Comparison of ENCODE assay signal across 9 mouse cellular contexts in the genomic region with DNA sequence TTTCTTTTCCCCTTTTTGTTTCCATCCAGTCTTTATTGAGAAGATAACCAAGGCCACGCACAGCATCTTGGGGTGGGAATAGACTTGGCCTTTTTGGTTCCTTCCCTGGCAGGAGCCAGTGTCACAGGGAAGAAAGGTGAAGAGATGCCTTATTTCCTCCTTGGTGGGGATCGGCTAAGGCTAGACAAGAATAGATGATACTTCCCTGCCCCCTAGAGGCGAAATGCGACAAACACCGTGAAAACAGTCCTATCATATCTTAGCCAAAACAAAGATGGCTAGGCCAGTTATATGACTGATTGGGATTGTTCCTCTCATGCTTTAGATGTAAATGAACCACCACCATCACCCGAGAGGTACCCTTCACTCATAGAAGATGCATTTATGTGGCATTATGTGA. TPM values are rescaled to one million over a fixed set of nuclear protein-coding genes. Genes with fewer than 3 reads are reported as not detected.
DNase-seq lines count a peak whose midpoint lies in the region; ATAC-seq and TF ChIP-seq lines count a peak whose summit lies in the region.
"Had no signal": no experiment of that assay in that cellular context is flagged by ENCODE, and none has a peak within 500 bp of the region (broad histone marks: within the 10 kb centered on the region; RNA-seq: fewer than 3 reads in every experiment).

No protein-coding gene starts in this region.

- H3K9me3 ChIP-seq in liver, postnatal 0 days (ENCODE audit: low read length), result no peaks in the 10 kb centered on the region
- H3K9me3 ChIP-seq: liver, embryonic 15.5 days had no signal

- peaks cover 7% of the 10 kb centered on the region; the same call in 1 of the 2 replicates for H3K27me3 ChIP-seq in liver, postnatal 0 days (ENCODE audit: insufficient read depth, low read length)

- no peak for ATAC-seq in liver, postnatal 0 days
- ATAC-seq in erythroid progenitor cell, adult 5-6 weeks (replicated peaks; ENCODE audit: low FRiP score, poor library complexity, severe bottlenecking), result no peak

- TF ChIP-seq EP300 in liver, postnatal 0 days (IDR thresholded peaks at IDR 0.05; ENCODE audit: low read depth), result no peak

- H3K4me2 ChIP-seq in liver, postnatal 0 days (ENCODE audit: low read depth, low read length), result no peak overlapping the region
- H3K4me2 ChIP-seq: liver, embryonic 15.5 days had no signal

- no peak overlapping the region for H3K4me3 ChIP-seq in liver, postnatal 0 days (ENCODE audit: low read depth, low read length)
- H3K4me3 ChIP-seq: liver, embryonic 15.5 days had no signal

- intact Hi-C loops in heart, postnatal 14 days (cut with DNase I), result no loop called here

- no peak overlapping the region for H3K27ac ChIP-seq in liver, postnatal 0 days (ENCODE audit: low read depth)
- H3K27ac ChIP-seq: liver, embryonic 15.5 days had no signal

- H3K9ac ChIP-seq in liver, postnatal 0 days (replicated peaks), result no peak overlapping the region
- H3K9ac ChIP-seq: liver, embryonic 15.5 days had no signal

- DNase-seq in ovary, postnatal 36 days (ENCODE audit: low spot score), result peak; percentile 35
- DNase-seq in ovary, postnatal 14 days (ENCODE audit: low spot score), result no peak
- DNase-seq in R1 (ENCODE audit: low read depth, low spot score), result peak; percentile 44
- DNase-seq in cerebellum, postnatal 14 days, result peak; percentile 76 to 83
- DNase-seq in heart, postnatal 14 days, result peak; percentile 37 to 68
- DNase-seq in liver, postnatal 0 days, result peak; percentile 42
- DNase-seq in retina, adult 2 months (ENCODE audit: low read depth, low spot score), result peak; percentile 16

- H3K4me1 ChIP-seq in liver, postnatal 0 days (ENCODE audit: insufficient read depth), result no peaks in the 10 kb centered on the region
- H3K4me1 ChIP-seq: liver, embryonic 15.5 days had no signal

- peak; percentile 74 for TF ChIP-seq CTCF in liver, postnatal 0 days (IDR thresholded peaks at IDR 0.05; ENCODE audit: low read depth)

- 12% methylated on average over 6 of the region's 6 CpGs for WGBS in liver, postnatal 0 days (ENCODE audit: insufficient replicate concordance)

- H3K36me3 ChIP-seq in liver, postnatal 0 days (replicated peaks; ENCODE audit: insufficient read depth, low read length), result no peaks in the 10 kb centered on the region
- H3K36me3 ChIP-seq: liver, embryonic 15.5 days had no signal

RNA-seq across cellular contexts. Expression of gene Iqsec2, which starts 7.6 kb away (rescaled TPM):
- 10 to 100 TPM; 61.7 to 73.2 TPM for total RNA-seq in heart, postnatal 14 days (2021)
- polyA plus RNA-seq in liver, postnatal 0 days (2015; fragmentation: Nextera tagmentation; extraction: Ambion mirVana), result 3.0 and 3.7 TPM in 2 replicates
- 2.1 TPM in 1 of 2 replicates, not detected in the other for total RNA-seq in erythroid progenitor cell, adult 5-6 weeks (2015; ENCODE audit: low replicate concordance)
- under 0.01 TPM in 1 of 2 replicates, not detected in the other for total RNA-seq in erythroid progenitor cell, adult 5-6 weeks (2017; ENCODE audit: low replicate concordance)

Comparison
In these comparisons a context has a peak if more than half of its experiments do, and no peak if none do; other contexts are left out.
1. RNA of gene Iqsec2, which starts 7.6 kb away (total RNA-seq): 61.7 to 73.2 TPM in heart, postnatal 14 days; under 0.01 to 2.1 TPM in erythroid progenitor cell, adult 5-6 weeks; every median in the first group is over 10 times any median in the second.